ENCODE assay signal across 9 mouse cellular contexts in genomic region chr9:98952171-98953050, GRCm38 (mm10). TPM values are rescaled to one million over a fixed set of nuclear protein-coding genes. Genes with fewer than 3 reads are reported as not detected.
DNase-seq lines count a peak whose midpoint lies in the region; ATAC-seq and TF ChIP-seq lines count a peak whose summit lies in the region.
"Had no signal": no experiment of that assay in that cellular context is flagged by ENCODE, and none has a peak within 500 bp of the region (broad histone marks: within the 10 kb centered on the region; RNA-seq: fewer than 3 reads in every experiment).

No protein-coding gene starts in this region.

- no peaks in the 10 kb centered on the region for H3K9me3 ChIP-seq in intestine, embryonic 16.5 days (ENCODE audit: control insufficient read depth, low read length)

- H3K4me1 ChIP-seq in thymus, adult 2 months (replicated peaks; ENCODE audit: control insufficient read depth, insufficient read depth, low read length): no peaks in the 10 kb centered on the region
- peaks cover 32% of the 10 kb centered on the region for H3K4me1 ChIP-seq in intestine, embryonic 16.5 days (ENCODE audit: control insufficient read depth, insufficient read depth, low read length)

- 3% methylated on average over 40 of the region's 40 CpGs for WGBS in thymus, adult 2 months
- WGBS in intestine, embryonic 16.5 days: under 1% methylated on average over 40 of the region's 40 CpGs

- no peak for TF ChIP-seq CTCF in thymus, adult 2 months (IDR thresholded peaks at IDR 0.05; ENCODE audit: borderline replicate concordance, control insufficient read depth, extremely low read depth, insufficient read depth, low read length, poor library complexity)

- peak; percentile 82 for ATAC-seq in frontal cortex, adult (ENCODE audit: low TSS enrichment)
- ATAC-seq in intestine, embryonic 16.5 days: no peak
- ATAC-seq in monocyte, adult 5-6 weeks (replicated peaks; ENCODE audit: insufficient number of reproducible peaks, low FRiP score, low TSS enrichment, poor library complexity, severe bottlenecking): no peak

- DNase-seq in frontal cortex, postnatal 25 days (ENCODE audit: low spot score in 2 of 2): no peak
- DNase-seq in thymus, postnatal 0 days (ENCODE audit: low spot score): peak; percentile 16
- DNase-seq in thymus, adult 2 months: no peak
- peak; percentile 66 for DNase-seq in retina, postnatal 1 day
- no peak for DNase-seq in lung, adult 18-20 months

- no peak for TF ChIP-seq POLR2A in thymus, adult 2 months (IDR thresholded peaks at IDR 0.05; ENCODE audit: control insufficient read depth, extremely low read depth, insufficient read depth, low read length, poor library complexity)

- no peak overlapping the region for H3K4me3 ChIP-seq in thymus, adult 2 months (ENCODE audit: control insufficient read depth, insufficient read depth, low read length)
- 0 out of 2 replicates have a peak overlapping the region, but pooled peaks have one; percentile 4 for H3K4me3 ChIP-seq in intestine, embryonic 16.5 days (ENCODE audit: low read length)

- H3K9ac ChIP-seq in intestine, embryonic 16.5 days (ENCODE audit: low read depth, low read length): no peak overlapping the region

- no peaks in the 10 kb centered on the region for H3K36me3 ChIP-seq in thymus, adult 2 months (ENCODE audit: control insufficient read depth, insufficient read depth, low read length)
- H3K36me3 ChIP-seq in intestine, embryonic 16.5 days (ENCODE audit: control insufficient read depth, insufficient read depth, low read length): no peaks in the 10 kb centered on the region

- no peak overlapping the region for H3K4me2 ChIP-seq in intestine, embryonic 16.5 days (ENCODE audit: low read depth, low read length)

- peaks cover 11% of the 10 kb centered on the region for H3K27me3 ChIP-seq in thymus, adult 2 months (ENCODE audit: control insufficient read depth, insufficient read depth, low read length)
- H3K27me3 ChIP-seq in intestine, embryonic 16.5 days (replicated peaks; ENCODE audit: control insufficient read depth, insufficient read depth, low read length): peaks cover 77% of the 10 kb centered on the region

- no peak overlapping the region for H3K27ac ChIP-seq in thymus, adult 2 months (ENCODE audit: control insufficient read depth, insufficient read depth, low read length)
- H3K27ac ChIP-seq in intestine, embryonic 16.5 days (ENCODE audit: low read length): no peak overlapping the region

RNA-seq across cellular contexts. Expression of gene Foxl2, which starts 2.7 kb away (rescaled TPM):
- polyA plus RNA-seq in thymus, postnatal 0 days (2015; fragmentation: Nextera tagmentation; extraction: Ambion mirVana): not detected in 2 replicates
- 0.05 and 0.14 TPM in 2 replicates for polyA plus RNA-seq in thymus, adult 2 months (2012; rRNA removed)
- not detected in 2 replicates for polyA plus RNA-seq in intestine, embryonic 16.5 days (2015; fragmentation: Nextera tagmentation; extraction: Ambion mirVana)
- not detected in 3 replicates for total RNA-seq in monocyte, adult 5-6 weeks (2017)
- polyA plus RNA-seq: lung, embryonic 16.5 days had no signal

RNA-seq across cellular contexts. Expression of gene Faim, which starts 33.8 kb away (rescaled TPM):
- 52.4 and 54.8 TPM in 2 replicates for polyA plus RNA-seq in thymus, postnatal 0 days (2015; fragmentation: Nextera tagmentation; extraction: Ambion mirVana)
- polyA plus RNA-seq in thymus, adult 2 months (2012; rRNA removed): 3.9 and 5.7 TPM in 2 replicates
- 34.5 and 36.9 TPM in 2 replicates for polyA plus RNA-seq in intestine, embryonic 16.5 days (2015; fragmentation: Nextera tagmentation; extraction: Ambion mirVana)
- total RNA-seq in monocyte, adult 5-6 weeks (2017): 131 to 158 TPM (median 133 TPM) in 3 replicates

RNA-seq across cellular contexts. Expression of gene 7420426K07Rik, which starts 49.5 kb away (rescaled TPM):
- polyA plus RNA-seq in thymus, postnatal 0 days (2015; fragmentation: Nextera tagmentation; extraction: Ambion mirVana): not detected in 2 replicates
- polyA plus RNA-seq in thymus, adult 2 months (2012; rRNA removed): not detected in 2 replicates
- not detected in 2 replicates for polyA plus RNA-seq in intestine, embryonic 16.5 days (2015; fragmentation: Nextera tagmentation; extraction: Ambion mirVana)
- total RNA-seq in monocyte, adult 5-6 weeks (2017): not detected in 3 replicates
- polyA plus RNA-seq: lung, embryonic 16.5 days had no signal

Comparison
In these comparisons a context has a peak if more than half of its experiments do, and no peak if none do; other contexts are left out.
1. DNase-seq: peak in thymus, postnatal 0 days (single experiment) and retina, postnatal 1 day (single experiment); none in frontal cortex, postnatal 25 days (0 of 2), thymus, adult 2 months (single experiment) and lung, adult 18-20 months (0 of 2).